Mouse (Mus musculus) G1E (cell line): Measurements from ENCODE around the gene Abr. TPM values are rescaled to one million over a fixed set of nuclear protein-coding genes. Genes with fewer than 3 reads are reported as not detected.

ENCODE experiments used
- ATAC-seq: 2 replicates; pipeline ENCODE4 v1.8.0; 2016; ENCODE audit warnings: mild to moderate bottlenecking; ENCODE audit not compliant: insufficient number of reproducible peaks, poor library complexity, low FRiP score, severe bottlenecking; ENCODE audit errors: extremely low read depth
- DNase-seq: peaks from one replicate; pipeline ENCODE4 v3.0.0; 2012; ENCODE audit warnings: low spot score
- H3K27me3 ChIP-seq: 2 replicates; pipeline ENCODE4 v1.6.1; 2012; ENCODE audit warnings: mild to moderate bottlenecking, low read length, inconsistent platforms; ENCODE audit not compliant: insufficient read depth
- H3K36me3 ChIP-seq: replicated peaks from 2 replicates; pipeline ENCODE3; 2012; ENCODE audit warnings: mild to moderate bottlenecking, inconsistent platforms
- H3K4me1 ChIP-seq: 2 replicates; pipeline ENCODE4 v1.6.1; 2012; ENCODE audit warnings: low read depth, low read length, inconsistent platforms, mixed read lengths; ENCODE audit not compliant: insufficient read depth
- H3K4me3 ChIP-seq: 2 replicates; pipeline ENCODE4 v1.5.1; 2012; ENCODE audit warnings: low read depth, mild to moderate bottlenecking, inconsistent platforms, low read length, moderate library complexity, mixed read lengths
- H3K9me3 ChIP-seq: replicated peaks from 2 replicates; pipeline ENCODE4 v1.6.1; 2012; ENCODE audit warnings: inconsistent platforms
- CTCF ChIP-seq: IDR thresholded peaks from 2 replicates; pipeline ENCODE4 v1.5.1; 2012; ENCODE audit warnings: low read depth, low read length, inconsistent platforms, mixed read lengths
- GATA1 ChIP-seq: IDR thresholded peaks from 2 replicates; pipeline ENCODE4 v1.6.1; 2012; ENCODE audit warnings: borderline replicate concordance, low read length, inconsistent platforms, mixed read lengths
- GATA2 ChIP-seq: IDR thresholded peaks from 2 replicates; pipeline ENCODE4 v1.6.1; 2012; ENCODE audit warnings: low read depth, low read length, inconsistent platforms, borderline replicate concordance
- POLR2AphosphoS5 ChIP-seq: IDR thresholded peaks from 2 replicates; pipeline ENCODE4 v1.6.1; 2012; ENCODE audit warnings: low read depth, low read length, inconsistent platforms; ENCODE audit not compliant: insufficient replicate concordance
- TAL1 ChIP-seq: conservative IDR thresholded peaks from 2 replicates; pipeline ENCODE4 v1.6.1; 2012; ENCODE audit warnings: low read depth, low read length, inconsistent platforms, mixed read lengths
- polyA plus RNA-seq: library from polyadenylated mRNA; stranded (reverse); fragments of >175 nt; gene quantifications from 2 replicates; pipeline ENCODE4 v1.2.3, GENCODE M21; 2012
- total RNA-seq, 2 experiments: library from RNA; stranded (forward) in 1 of 2; stranded (reverse) in 1 of 2; fragments of 200-1000 nt in 1 of 2; fragments of >200 nt in 1 of 2; fragmentation: Nextera tagmentation in 1 of 2; gene quantifications; 2 replicates each; pipeline ENCODE4 v1.2.3; 2014 to 2017

Gene Abr
- total and polyA plus RNA-seq, 3 experiments = 0.82 TPM; not detected in 2

DNA sequence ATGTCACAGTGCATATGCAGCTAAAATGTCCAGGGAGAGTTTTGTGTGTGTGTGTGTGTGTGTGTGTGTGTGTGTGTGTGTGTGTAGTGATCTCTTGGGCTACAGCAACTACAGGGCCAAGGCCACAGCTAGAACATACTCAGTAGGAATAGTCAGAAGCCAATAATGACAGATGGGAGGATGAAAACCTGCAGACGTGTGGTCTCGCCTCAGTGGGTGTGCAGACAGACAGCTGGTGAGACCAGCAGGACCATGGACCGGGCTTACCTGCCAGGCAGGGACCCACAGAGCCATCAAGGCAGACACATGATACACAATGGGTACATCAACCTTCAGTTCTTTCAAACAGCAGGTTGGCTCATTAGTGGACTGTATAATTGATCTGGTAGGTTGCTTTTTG is 84.7 kb downstream of the Abr start:
- DNase-seq = no peak
- H3K36me3 ChIP-seq = no peaks in the 10 kb centered on the region
- no peaks in the 10 kb centered on the region for H3K4me1 ChIP-seq
- no peaks in the 10 kb centered on the region for H3K9me3 ChIP-seq
- no peaks in the 10 kb centered on the region for H3K27me3 ChIP-seq
- no peak for ATAC-seq
- no peak overlapping the region for H3K4me3 ChIP-seq
- TF ChIP-seq GATA2 (no peak), TAL1 (no peak), CTCF (no peak), POLR2AphosphoS5 (no peak), GATA1 (no peak)

DNA sequence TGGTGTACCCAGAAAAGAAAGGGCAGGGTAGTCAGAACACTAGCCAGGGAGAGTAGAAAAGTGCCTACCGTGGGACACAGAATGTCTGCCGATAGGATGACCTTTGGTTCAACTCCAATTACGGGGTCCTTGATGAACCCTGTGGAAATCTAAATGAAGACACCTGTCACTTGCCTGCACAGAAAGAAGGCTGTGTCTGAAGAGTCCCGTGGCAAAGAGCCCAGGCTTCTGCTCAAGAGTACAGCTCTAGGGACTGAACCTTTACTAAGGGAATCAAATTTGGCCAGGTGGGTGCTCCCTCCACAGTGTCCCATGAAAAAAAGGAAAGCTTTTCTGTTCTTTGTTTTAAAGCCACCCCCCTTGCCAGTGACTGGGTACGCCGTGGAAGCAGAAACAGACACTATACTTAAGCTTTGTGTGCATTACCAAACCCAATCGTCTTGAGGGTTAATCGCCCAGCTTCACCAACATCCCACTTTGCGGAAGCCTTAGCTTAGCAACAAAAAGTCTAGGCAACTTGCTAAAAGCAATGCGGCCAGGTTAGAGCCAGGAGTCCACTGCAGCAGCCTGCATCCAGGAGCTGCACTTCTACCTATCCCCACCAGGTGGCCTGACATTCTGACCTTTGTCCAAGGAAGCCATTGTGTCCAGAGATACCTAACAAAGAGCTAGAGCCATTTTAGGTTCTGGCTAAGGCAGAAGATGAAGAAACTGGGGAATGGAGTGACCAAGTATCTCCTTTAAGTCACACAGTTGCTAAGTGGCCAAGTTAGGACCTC is 85.3 kb downstream of the Abr start:
- no peaks in the 10 kb centered on the region for H3K36me3 ChIP-seq
- peak; percentile 12 for DNase-seq
- no peak for ATAC-seq
- no peak overlapping the region for H3K4me3 ChIP-seq
- no peaks in the 10 kb centered on the region for H3K9me3 ChIP-seq
- no peaks in the 10 kb centered on the region for H3K4me1 ChIP-seq
- H3K27me3 ChIP-seq = peaks cover 4% of the 10 kb centered on the region
- TF ChIP-seq TAL1 = no peak
- no peak for TF ChIP-seq GATA2
- peak; percentile 73 for TF ChIP-seq CTCF
- no peak for TF ChIP-seq POLR2AphosphoS5
- no peak for TF ChIP-seq GATA1

DNA sequence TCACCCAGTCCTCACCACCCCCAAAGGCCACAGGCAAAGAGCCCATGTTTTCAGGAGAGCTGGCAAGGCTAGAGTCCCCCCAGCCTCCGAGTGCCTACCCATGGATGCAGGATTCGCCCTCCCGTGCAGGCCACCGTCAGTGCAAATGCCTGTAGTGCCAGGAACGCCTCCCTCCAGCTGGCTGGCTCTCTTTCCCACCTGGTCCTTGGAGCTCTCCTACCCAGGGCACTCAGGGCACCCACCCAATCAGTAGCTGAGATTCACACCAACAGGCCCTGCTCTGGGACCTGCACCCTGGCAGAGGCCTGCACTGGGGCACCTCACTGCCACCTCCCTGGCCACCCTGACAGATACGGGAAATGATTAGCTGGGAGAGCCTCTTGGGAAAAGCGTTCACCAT is 90.1 kb downstream of the Abr start:
- Histone ChIP-seq H3K4me1 (no peaks in the 10 kb centered on the region), H3K36me3 (no peaks in the 10 kb centered on the region), H3K9me3 (no peaks in the 10 kb centered on the region), H3K4me3 (no peak overlapping the region), H3K27me3 (peaks cover 4% of the 10 kb centered on the region)
- TF ChIP-seq POLR2AphosphoS5 = no peak
- no peak for TF ChIP-seq TAL1
- no peak for TF ChIP-seq GATA1
- TF ChIP-seq CTCF = no peak
- DNase-seq (no peak), ATAC-seq (no peak)

DNA sequence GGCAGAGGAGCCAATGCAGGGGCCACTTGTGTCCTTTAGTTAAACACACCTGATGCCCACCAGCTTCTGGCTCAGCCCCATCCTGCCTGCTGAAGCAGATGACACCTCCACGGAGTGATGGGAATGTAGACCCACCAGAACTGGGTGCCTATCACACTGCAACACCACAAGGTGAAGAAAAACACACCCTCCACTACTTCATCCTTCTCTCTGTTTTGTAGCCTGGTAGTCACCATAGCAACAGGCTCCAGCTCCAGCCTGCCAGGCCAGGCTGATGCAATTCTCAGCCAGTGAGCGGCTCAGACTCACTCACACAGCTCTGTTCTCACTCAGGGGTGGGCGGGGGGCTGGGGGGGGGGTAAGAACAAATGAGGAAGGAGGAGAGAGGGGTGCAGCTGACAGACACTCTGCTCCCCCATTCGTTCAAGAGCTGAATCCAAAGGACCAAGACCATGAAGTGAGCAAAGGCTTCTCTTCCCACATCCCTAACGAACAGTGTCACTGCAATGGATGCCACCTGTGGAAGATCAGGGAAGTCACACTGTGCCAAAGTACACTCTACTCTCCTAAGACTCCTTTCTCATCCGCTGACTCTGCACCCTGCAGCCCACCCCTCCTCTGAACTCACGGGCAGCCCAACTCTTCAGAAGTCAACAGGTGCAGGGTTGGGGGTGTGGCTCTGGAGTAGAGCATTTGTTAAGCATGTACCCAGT is 91.0 kb downstream of the Abr start:
- no peaks in the 10 kb centered on the region for H3K36me3 ChIP-seq
- H3K27me3 ChIP-seq = peaks cover 4% of the 10 kb centered on the region
- no peak overlapping the region for H3K4me3 ChIP-seq
- no peaks in the 10 kb centered on the region for H3K4me1 ChIP-seq
- no peak for DNase-seq
- no peaks in the 10 kb centered on the region for H3K9me3 ChIP-seq
- no peak for ATAC-seq
- TF ChIP-seq GATA1 = no peak
- TF ChIP-seq POLR2AphosphoS5 = no peak
- no peak for TF ChIP-seq TAL1
- no peak for TF ChIP-seq CTCF
- TF ChIP-seq GATA2 = no peak

DNA sequence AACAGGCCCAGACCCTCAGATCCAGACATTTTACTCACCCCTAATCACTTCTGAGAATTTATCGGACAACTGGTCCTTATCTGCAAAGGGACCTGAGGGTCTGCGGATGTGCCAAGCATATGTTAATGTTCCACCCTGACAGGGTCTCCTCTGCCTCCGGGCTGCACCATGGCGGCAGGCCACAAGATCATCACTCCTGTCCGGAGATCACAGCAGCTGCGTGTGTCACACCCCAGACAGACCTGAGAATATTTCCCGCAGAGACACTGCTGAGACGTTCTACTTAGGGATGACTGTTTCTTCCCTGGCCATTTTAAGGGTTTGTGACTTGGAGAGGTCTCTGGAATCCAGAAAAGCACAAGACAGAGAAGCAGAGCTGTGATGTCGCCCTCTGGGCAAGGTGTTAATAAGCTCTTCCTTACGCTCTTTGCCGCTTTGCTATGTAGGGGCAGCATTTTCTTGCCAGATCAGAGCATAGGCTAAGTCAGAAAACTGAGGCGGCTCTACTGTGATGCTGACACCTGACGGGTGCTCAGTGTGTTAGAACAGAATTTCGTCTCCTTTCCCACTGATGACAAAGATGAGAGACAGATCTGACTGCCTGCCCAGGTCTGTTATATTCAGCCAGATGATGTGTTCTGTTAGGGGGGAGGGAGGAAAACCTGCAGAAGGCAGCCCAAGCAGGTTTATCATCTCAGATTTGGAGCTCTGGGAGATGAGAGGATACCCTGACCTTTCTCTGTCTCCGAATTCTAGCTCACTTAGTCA is 91.8 kb downstream of the Abr start:
- Histone ChIP-seq H3K36me3 (no peaks in the 10 kb centered on the region), H3K4me3 (no peak overlapping the region), H3K27me3 (peaks cover 4% of the 10 kb centered on the region), H3K9me3 (no peaks in the 10 kb centered on the region), H3K4me1 (no peaks in the 10 kb centered on the region)
- DNase-seq (no peak), ATAC-seq (no peak)
- no peak for TF ChIP-seq POLR2AphosphoS5
- no peak for TF ChIP-seq GATA1
- no peak for TF ChIP-seq CTCF
- no peak for TF ChIP-seq TAL1
- no peak for TF ChIP-seq GATA2

DNA sequence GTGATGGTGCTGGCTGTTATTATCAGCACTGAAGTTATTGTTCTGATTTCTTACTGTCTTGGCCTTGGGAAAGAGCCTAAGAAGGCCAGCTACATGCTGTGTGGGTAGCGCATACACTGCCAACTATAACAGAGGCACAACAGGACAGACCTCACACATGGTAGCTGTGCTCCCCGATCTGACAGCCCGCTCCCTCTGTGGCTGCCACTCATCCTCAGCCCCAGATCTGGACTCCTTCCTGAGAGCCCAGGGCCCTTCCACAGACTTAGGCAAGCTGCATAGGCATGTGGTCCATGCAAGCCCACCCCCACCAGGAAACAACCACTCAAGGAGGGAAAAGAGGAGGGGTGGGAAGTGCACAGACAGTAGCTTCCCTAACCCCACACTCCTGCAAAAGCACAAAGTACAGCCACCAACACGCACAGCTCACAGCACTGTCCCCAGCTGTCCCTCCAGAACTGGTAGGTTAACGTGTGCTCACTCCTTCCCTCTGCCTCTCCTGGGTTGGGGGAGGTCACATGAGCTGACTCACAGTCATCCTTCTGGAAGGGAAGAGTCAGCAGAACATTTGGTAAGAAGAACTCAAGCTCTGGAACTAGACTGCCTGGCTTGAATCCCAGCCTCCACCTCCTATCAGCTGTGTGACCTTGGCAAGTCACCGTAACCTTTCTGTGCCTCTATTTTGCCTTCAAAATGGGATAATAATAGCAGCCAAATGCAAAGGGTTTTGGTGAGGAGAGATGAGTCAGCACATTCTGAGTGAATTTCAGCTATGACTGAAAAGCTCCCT is 92.6 kb downstream of the Abr start:
- no peaks in the 10 kb centered on the region for H3K4me1 ChIP-seq
- no peak for ATAC-seq
- peaks cover 4% of the 10 kb centered on the region for H3K27me3 ChIP-seq
- H3K4me3 ChIP-seq = no peak overlapping the region
- no peak for DNase-seq
- TF ChIP-seq GATA1 (no peak), GATA2 (no peak), POLR2AphosphoS5 (no peak), TAL1 (no peak), CTCF (no peak)
- H3K36me3 ChIP-seq = no peaks in the 10 kb centered on the region
- no peaks in the 10 kb centered on the region for H3K9me3 ChIP-seq
